Mouse (Mus musculus) lung, embryonic 14.5 days (tissue): ENCODE data around the gene Hoxa5. TPM values are rescaled to one million over a fixed set of nuclear protein-coding genes. Genes with fewer than 3 reads are reported as not detected.

Source experiments
- ATAC-seq: fragments of 200-750 bp; cut with Nextera tagmentation; 2 replicates; pipeline ENCODE4 v1.8.0; 2017; ENCODE audit warnings: mild to moderate bottlenecking, moderate TSS enrichment, moderate library complexity; ENCODE audit not compliant: insufficient read depth
- DNase-seq: peaks from one replicate; pipeline ENCODE4 v3.0.0-alpha.2; 2015
- H3K27ac ChIP-seq: fragments of 300-500 bp; sonication (generic); 2 replicates; pipeline ENCODE4 v1.5.1; 2014; ENCODE audit warnings: low read depth, mild to moderate bottlenecking, moderate library complexity
- H3K27me3 ChIP-seq: fragments of 300-500 bp; sonication (generic); 2 replicates; pipeline ENCODE4 v1.6.1; 2014; ENCODE audit warnings: low read length, control low read depth; ENCODE audit not compliant: insufficient read depth
- H3K36me3 ChIP-seq: fragments of 300-500 bp; sonication (generic); 2 replicates; pipeline ENCODE4 v1.6.1; 2014; ENCODE audit warnings: control low read depth; ENCODE audit not compliant: insufficient read depth
- H3K4me1 ChIP-seq: fragments of 300-500 bp; sonication (generic); 2 replicates; pipeline ENCODE4 v1.6.1; 2014; ENCODE audit warnings: antibody characterized with exemption, control low read depth; ENCODE audit not compliant: insufficient read depth
- H3K4me2 ChIP-seq: fragments of 300-500 bp; sonication (generic); 2 replicates; pipeline ENCODE4 v1.6.1; 2014; ENCODE audit warnings: mild to moderate bottlenecking
- H3K4me3 ChIP-seq: fragments of 300-500 bp; sonication (generic); 2 replicates; pipeline ENCODE4 v1.5.1; 2014; ENCODE audit warnings: low read depth, low read length
- H3K9ac ChIP-seq: fragments of 300-500 bp; sonication (generic); 2 replicates; pipeline ENCODE4 v1.6.1; 2014
- H3K9me3 ChIP-seq: fragments of 300-500 bp; sonication (generic); 2 replicates; pipeline ENCODE4 v1.6.1; 2016; ENCODE audit warnings: low read depth, low read length, control low read depth
- CTCF ChIP-seq: IDR thresholded peaks from 2 replicates; pipeline ENCODE4 v1.5.1; 2016; ENCODE audit warnings: antibody characterized with exemption, low read depth
- WGBS: fragments of 180-500 bp; shearing (Covaris S2); extraction: QIAGEN DNeasy Blood & Tissue Kit; methylation state at CpG from one replicate; pipeline ENCODE4 v1.1.7; 2014; 5-methylcytosine and 5-hydroxymethylcytosine counted together
- polyA plus RNA-seq: library from polyadenylated mRNA; unstranded; fragments of >200 nt; fragmentation: Nextera tagmentation; extraction: Ambion mirVana; gene quantifications from 2 replicates; pipeline ENCODE4 v1.2.1, GENCODE M21; 2014

Hoxa5 gene
- polyA plus RNA-seq, 1 experiment from 2014 or later = 58.5 TPM

DNA sequence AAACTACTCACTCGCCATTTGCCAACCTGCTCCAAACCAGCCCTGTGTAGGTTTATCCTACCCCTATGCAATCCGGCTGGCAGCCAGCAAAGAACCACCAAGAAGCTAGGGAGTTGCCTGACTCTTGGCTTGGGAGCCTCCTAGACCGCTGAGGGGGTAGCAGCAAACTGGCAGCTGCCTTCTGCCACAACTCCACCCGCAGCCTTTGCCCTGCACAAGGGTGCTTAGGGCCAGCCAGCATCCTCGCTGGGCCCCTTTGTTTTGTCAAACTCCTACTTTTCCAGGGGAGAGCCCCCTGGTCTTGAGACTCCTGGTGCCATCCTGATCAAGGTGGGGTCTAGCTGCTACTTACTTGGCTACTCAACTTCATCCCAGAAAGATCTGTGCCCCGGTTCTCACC is 19.7 kb downstream of the Hoxa5 start:
- ATAC-seq = no peak
- DNase-seq = no peak
- peaks cover 38% of the 10 kb centered on the region for H3K27me3 ChIP-seq
- TF ChIP-seq CTCF = no peak
- H3K4me1 ChIP-seq = peaks cover 42% of the 10 kb centered on the region
- peak overlapping the region; percentile 6; the same call in 1 of the 2 replicates for H3K9ac ChIP-seq
- H3K27ac ChIP-seq = peak overlapping the region; percentile 77
- H3K9me3 ChIP-seq = no peaks in the 10 kb centered on the region
- H3K4me2 ChIP-seq = peak overlapping the region; percentile 53
- peak overlapping the region; percentile 13; the same call in 1 of the 2 replicates for H3K4me3 ChIP-seq
- 15% methylated on average over 6 of the region's 6 CpGs for WGBS
- no peaks in the 10 kb centered on the region; the same call in 1 of the 2 replicates for H3K36me3 ChIP-seq

DNA sequence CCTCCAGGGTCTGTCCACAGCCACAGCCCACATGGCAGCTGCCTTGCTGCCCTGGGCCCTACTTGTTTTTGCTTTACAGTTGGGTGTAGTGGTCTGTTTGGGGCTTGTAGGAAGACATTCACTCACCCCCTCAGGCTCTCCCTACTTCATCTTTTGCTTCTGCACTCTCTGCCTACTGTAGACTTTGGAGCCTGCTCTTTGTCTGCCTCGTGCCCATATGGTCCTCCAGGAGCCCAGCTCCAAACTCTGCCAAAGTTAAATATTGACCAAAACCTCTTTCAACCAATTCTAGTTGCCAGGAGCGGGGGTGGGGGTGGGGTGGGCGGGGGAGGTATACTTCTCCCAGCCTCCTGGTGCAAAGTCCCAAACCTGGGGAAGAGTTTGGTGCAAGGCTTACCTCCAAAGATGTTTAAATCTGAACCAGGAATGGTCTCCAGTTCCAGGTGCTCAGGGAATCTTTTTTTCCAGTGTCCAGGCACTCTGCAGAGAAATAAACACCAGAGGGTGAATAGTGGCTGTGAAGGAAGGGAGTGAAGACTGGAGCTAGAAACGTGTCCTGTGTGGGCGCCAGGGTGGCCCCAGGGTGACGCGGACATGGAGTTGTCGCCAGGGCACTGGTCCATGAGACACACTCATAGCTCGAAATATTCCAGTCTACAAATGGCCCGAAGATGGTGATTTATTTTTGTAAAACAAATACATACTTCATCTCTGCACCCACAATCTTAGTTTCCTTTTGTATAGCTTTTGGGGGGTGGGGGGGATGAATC is 20.9 kb downstream of the Hoxa5 start:
- Histone ChIP-seq H3K4me3 (no peak overlapping the region), H3K27ac (peak overlapping the region; percentile 77), H3K36me3 (no peaks in the 10 kb centered on the region; the same call in 1 of the 2 replicates), H3K4me2 (peak overlapping the region; percentile 29), H3K9ac (peak overlapping the region; percentile 24; the same call in 1 of the 2 replicates), H3K27me3 (peaks cover 32% of the 10 kb centered on the region), H3K9me3 (no peaks in the 10 kb centered on the region), H3K4me1 (peaks cover 41% of the 10 kb centered on the region)
- no peak for TF ChIP-seq CTCF
- 16% methylated on average over 10 of the region's 10 CpGs for WGBS
- DNase-seq = no peak
- no peak for ATAC-seq

DNA sequence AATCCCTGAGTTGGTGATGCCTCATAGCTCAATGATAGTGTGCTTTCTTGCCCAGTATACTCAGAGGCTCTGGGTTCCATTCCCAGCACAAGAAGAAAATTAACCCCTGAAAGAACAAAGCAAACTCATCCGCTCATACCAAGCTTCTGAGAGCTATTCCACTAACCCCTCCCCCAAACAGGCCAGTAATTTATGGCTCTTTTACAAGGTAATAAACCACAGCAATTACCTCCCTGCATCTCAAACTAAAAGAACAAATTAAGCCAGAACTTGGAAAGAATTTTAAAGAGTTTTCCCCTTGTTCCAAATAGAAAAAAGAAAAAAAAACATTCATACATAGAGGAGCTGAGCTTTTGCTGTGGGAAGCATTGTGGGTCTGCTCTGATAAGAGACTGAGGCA is 21.6 kb downstream of the Hoxa5 start:
- no peak for TF ChIP-seq CTCF
- H3K4me2 ChIP-seq = peak overlapping the region; percentile 29
- no peaks in the 10 kb centered on the region; the same call in 1 of the 2 replicates for H3K36me3 ChIP-seq
- WGBS = 41% methylated on average over 1 of the region's 1 CpGs
- no peaks in the 10 kb centered on the region for H3K9me3 ChIP-seq
- peaks cover 35% of the 10 kb centered on the region for H3K27me3 ChIP-seq
- H3K4me1 ChIP-seq = peaks cover 35% of the 10 kb centered on the region
- no peak overlapping the region for H3K4me3 ChIP-seq
- DNase-seq = no peak
- H3K9ac ChIP-seq = peak overlapping the region; percentile 24; the same call in 1 of the 2 replicates
- no peak for ATAC-seq
- peak overlapping the region; percentile 77 for H3K27ac ChIP-seq

DNA sequence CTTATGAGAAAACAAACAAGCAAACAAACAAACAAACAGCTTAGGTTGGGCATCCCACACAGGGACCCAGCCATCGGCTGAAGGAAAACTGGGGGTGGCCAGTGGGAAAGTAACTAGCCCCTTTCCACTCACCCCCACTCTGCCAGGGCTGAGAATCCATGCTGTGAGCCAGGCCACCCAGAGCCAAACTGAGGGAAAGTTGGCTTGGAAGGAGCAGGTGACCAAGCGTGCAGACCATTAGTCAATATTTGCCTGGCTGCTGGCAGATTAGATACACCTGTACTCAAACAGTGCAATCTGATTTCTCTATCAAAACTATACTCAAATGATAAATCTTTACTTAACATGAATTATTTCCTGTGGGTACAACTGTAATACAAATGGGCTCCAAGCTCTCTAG is 22.4 kb downstream of the Hoxa5 start:
- 23% methylated on average over 2 of the region's 2 CpGs for WGBS
- TF ChIP-seq CTCF = no peak
- Histone ChIP-seq H3K27me3 (peaks cover 41% of the 10 kb centered on the region), H3K4me1 (peaks cover 33% of the 10 kb centered on the region), H3K9me3 (no peaks in the 10 kb centered on the region), H3K4me3 (no peak overlapping the region), H3K36me3 (no peaks in the 10 kb centered on the region; the same call in 1 of the 2 replicates), H3K27ac (peak overlapping the region; percentile 15; the same call in 1 of the 2 replicates), H3K9ac (no peak overlapping the region), H3K4me2 (peak overlapping the region; percentile 79; the same call in 1 of the 2 replicates)
- DNase-seq (no peak), ATAC-seq (no peak)

DNA sequence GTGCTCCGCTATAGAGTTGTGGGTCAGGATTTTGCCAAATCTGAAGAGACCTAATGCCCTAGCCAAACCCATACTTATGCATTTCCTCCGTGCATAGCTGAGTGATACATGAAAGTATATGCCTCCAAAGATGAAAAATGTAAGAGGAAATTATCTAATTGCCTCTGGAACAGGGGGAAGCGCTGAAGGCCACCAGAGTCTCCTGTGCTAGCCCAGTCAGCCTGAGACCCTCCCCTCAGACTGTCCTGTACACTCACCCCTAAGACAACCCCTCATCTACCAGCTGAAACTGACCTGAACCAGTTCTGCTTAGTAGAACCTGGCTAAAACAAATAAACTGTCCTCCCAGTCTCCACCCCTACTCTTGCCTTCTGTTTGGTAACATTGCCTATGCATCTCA is 23.7 kb downstream of the Hoxa5 start:
- H3K4me1 ChIP-seq = peaks cover 30% of the 10 kb centered on the region
- H3K36me3 ChIP-seq = no peaks in the 10 kb centered on the region; the same call in 1 of the 2 replicates
- peak overlapping the region; percentile 98 for H3K27ac ChIP-seq
- no peaks in the 10 kb centered on the region for H3K9me3 ChIP-seq
- no peak for ATAC-seq
- peak overlapping the region; percentile 98 for H3K9ac ChIP-seq
- H3K4me3 ChIP-seq = peak overlapping the region; percentile 63
- no peak for DNase-seq
- 22% methylated on average over 3 of the region's 3 CpGs for WGBS
- H3K4me2 ChIP-seq = peak overlapping the region; percentile 79
- no peak for TF ChIP-seq CTCF
- peaks cover 35% of the 10 kb centered on the region for H3K27me3 ChIP-seq

DNA sequence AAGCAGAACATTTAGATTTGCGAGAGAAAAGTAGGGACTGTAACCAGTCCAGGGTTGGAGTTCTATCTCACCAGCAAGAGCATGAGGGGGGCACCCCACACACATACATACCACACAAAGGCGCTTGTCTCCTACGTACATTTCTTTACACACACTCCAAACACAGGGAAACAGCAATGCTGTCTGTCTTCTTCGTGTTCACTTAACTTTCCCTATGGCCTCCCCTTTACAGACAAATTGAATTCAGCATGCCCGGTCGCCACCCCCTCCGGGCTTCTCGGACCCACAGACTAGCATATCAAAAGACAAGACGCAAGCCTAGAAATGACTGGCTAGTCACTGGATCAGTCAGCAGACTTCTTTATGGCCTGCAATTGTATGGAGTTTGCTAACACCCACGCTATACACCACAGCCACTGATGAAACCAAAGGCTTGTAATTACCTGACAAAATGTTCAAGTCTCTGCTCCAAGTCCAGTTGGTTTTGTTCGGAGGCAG is 24.1 kb downstream of the Hoxa5 start:
- TF ChIP-seq CTCF = no peak
- no peak for DNase-seq
- Histone ChIP-seq H3K4me3 (peak overlapping the region; percentile 63), H3K4me1 (peaks cover 25% of the 10 kb centered on the region), H3K9ac (peak overlapping the region; percentile 98), H3K36me3 (no peaks in the 10 kb centered on the region; the same call in 1 of the 2 replicates), H3K27me3 (peaks cover 33% of the 10 kb centered on the region), H3K27ac (peak overlapping the region; percentile 98), H3K9me3 (no peaks in the 10 kb centered on the region), H3K4me2 (peak overlapping the region; percentile 79)
- ATAC-seq = no peak
- 4% methylated on average over 11 of the region's 11 CpGs for WGBS

DNA sequence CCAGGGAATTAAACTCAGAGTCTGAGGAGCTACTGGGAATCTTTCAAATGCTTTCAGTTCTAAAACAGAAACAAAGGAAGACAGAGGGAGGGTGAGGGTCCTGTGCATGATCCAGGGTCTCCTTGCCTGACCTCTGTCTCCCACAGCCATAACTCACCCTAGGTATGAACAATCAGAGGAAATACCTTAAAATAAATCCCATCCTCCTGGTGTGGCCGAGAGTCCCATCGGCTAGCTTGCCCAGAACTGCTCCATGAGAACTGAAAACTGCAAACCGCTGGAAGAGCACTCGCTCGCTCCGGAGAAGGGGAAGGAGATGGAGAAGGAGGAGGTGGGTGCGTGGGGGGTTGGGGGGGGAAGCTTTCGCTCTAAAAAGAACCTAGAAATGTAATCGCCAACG is 24.7 kb downstream of the Hoxa5 start:
- peaks cover 34% of the 10 kb centered on the region for H3K27me3 ChIP-seq
- no peaks in the 10 kb centered on the region for H3K9me3 ChIP-seq
- no peaks in the 10 kb centered on the region; the same call in 1 of the 2 replicates for H3K36me3 ChIP-seq
- DNase-seq (no peak), ATAC-seq (no peak)
- peak overlapping the region; percentile 63 for H3K4me3 ChIP-seq
- WGBS = 1% methylated on average over 10 of the region's 10 CpGs
- peak overlapping the region; percentile 98 for H3K9ac ChIP-seq
- H3K27ac ChIP-seq = peak overlapping the region; percentile 98
- H3K4me1 ChIP-seq = peaks cover 23% of the 10 kb centered on the region
- peak overlapping the region; percentile 79 for H3K4me2 ChIP-seq
- TF ChIP-seq CTCF = no peak
